Mouse (Mus musculus) heart, postnatal 36 days (tissue): ENCODE results near the gene As3mt. TPM values are rescaled to one million over a fixed set of nuclear protein-coding genes. Genes with fewer than 3 reads are reported as not detected.
A peak's percentile ranks its signal among the peaks of the same experiment; 100 is the strongest.
"Not testable (repeated sequence)": the region's sequence is repeated elsewhere in the genome, so short reads cannot be mapped to it uniquely, and the experiment has no call there.

ENCODE experiments used
- DNase-seq, 2 experiments: peaks; one replicate each; pipeline ENCODE4 v3.0.0; 2021 to 2022
- intact Hi-C: fragments of 180-260 bp; cut with DNase I; formaldehyde crosslinking; loops from one replicate; pipeline ENCODE4 v1.15.1; 2025
- total RNA-seq, 2 experiments: library from RNA; stranded (reverse); gene quantifications; 2 replicates each; pipeline ENCODE4 v1.2.3; 2021

The As3mt gene
- total RNA-seq, 2 experiments from 2014 or later, result 88.6 to 96.2 TPM

DNA sequence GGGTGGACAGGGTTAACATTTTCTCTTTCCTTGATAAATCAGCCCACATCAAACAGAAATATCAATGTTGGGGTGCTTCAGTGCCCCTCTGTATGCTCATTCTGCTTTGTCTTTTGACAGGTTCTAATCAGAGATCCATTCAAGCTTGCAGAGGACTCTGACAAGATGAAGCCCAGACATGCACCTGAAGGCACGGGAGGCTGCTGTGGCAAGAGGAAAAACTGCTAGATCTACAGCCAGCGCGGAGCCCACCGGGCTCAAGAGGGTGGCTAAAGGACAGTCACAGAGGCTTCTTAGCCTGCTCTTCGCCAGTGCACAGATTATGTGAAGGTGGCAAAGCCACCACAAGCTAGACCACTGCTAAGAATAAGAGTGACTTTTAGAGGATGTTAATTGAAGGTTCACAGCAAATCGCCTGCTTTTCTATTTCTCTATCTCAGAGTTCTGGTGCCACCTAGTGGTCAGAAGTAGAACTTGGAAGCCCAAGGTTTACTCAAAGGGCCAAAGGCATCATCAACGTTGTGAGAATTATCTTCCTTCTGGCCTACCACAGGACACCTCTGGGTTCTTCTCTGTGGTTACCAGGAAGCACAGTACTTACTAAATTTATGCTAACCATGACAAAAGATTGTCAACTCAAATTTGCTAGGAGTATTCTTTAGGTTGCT lies 33.2 kb downstream of the As3mt start:
- DNase-seq, result peak; percentile 66 to 72
- intact Hi-C loops, result loop anchor here (1.0 kb wide), 2 partner anchors 70 to 152 kb away; no protein-coding TSS in a partner anchor

DNA sequence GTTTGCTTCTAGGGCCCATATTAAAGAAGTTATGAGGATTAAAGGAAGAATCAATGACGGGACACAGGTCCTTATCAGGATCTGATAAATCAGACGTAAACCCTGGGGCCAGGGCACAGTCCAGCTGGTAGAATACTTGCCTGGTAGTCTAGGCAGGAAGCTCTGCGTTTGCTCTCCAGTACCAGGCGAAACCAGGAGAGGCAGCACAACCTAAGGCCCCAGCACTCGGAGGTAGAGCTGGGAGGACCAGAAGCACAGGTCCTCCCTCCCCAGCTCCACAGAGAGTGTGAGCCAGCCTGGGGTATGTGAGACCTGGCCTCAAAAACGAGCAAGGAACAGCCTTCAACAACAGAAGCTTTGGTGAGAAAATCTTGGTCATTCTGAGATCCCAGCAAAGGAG lies 34.3 kb downstream of the As3mt start:
- DNase-seq, result no peak
- intact Hi-C loops, result no loop called here

DNA sequence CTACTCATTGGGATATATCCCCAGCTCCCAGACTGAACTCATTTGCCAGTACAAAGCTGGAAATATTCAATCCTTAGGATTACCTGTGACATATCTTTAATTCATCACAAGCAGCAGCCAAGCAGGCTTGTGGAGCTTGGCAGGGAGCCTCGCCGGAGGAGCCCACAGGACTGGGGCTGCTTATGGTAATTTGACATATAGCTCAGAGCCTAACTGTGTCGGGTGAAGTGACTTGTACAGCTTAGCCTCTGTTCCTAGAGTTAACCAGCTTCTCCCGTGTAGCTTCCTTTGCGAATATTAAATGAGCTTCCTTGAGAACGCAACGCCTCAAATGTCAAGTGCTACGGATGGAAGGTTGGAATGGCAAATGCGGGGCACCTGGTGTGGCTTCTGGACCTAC lies 37.4 kb downstream of the As3mt start:
- intact Hi-C loops, result no loop called here
- no peak for DNase-seq

DNA sequence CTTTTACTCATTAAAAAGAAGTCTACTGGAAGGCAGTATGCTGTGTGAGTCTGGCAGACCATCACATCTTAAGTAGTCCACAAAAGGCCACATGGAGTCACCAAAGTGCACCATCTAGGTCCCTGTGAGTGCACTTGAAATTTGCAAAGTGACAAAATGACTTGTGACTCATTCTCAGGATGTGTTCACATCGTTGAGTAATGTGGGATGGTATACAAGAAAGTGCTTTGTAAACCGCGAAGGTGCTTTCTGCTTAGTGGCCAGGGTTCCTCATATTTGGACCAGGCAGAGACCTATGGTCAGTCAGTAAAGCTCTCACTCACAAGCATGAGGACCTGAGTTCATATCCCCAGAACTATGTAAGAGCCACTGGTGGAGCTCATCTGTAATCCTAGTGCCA lies 40.5 kb downstream of the As3mt start:
- DNase-seq, result no peak
- intact Hi-C loops, result no loop called here

DNA sequence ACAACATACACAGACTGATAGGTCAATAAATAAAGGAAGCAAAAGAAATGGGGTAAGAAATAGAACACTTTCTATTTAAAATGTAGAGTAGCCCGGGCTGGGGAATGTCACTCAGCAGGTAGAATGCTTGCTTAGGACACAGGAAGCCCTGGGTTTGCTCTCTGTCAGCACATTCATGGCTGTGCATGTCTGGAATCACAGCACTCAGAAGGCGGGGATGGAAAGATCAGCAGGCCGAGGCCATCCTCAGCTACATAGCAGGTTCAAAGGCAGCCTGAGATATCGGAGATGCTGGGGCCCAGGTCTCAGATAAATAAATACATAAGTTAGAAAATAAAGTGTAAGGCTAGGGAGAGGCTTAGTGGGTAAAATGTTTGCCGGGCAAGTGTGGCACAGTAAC lies 45.0 kb downstream of the As3mt start:
- no peak for DNase-seq
- intact Hi-C loops, result no loop called here

DNA sequence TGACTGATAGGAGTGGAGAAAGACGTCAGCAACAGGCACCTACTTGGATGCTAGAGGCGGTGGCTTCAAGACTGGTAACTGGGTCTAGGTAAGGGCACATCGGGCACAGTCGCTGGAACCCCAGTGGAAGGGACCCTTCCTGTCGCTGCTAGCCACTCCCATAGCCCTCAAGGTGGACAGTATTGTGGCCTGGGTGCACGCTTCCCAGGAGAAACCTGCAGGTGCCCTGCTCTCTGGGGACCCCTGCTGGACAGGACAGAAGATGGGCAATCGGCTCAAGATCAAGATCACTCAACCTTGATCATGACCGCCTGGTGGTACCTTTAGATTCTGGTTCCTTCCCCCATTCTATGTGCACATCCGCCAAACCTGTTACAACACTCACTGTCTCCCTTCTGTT lies 47.8 kb downstream of the As3mt start:
- peak in 1 of 2 experiments; percentile 43 for DNase-seq
- intact Hi-C loops, result no loop called here

DNA sequence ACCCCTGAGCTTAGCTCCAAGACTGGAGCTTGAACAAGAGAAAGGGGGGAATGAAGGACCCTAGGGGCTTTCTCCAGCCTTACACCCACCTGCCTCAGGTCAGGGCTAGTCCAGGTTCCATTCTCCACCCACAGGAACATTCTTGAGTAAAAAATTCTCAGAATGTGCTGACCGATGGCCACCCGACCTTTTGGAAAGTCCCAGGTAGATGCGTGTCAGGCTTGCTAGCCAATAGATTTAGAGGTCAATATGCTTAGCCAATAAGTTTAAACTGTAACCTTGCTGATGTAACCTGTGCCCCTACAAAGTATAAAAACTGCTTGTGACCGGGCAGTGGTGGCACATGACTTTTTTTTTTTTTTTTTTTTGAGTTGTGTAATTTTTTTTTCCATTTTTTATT lies 49.0 kb downstream of the As3mt start:
- DNase-seq, result no peak
- intact Hi-C loops, result no loop called here

DNA sequence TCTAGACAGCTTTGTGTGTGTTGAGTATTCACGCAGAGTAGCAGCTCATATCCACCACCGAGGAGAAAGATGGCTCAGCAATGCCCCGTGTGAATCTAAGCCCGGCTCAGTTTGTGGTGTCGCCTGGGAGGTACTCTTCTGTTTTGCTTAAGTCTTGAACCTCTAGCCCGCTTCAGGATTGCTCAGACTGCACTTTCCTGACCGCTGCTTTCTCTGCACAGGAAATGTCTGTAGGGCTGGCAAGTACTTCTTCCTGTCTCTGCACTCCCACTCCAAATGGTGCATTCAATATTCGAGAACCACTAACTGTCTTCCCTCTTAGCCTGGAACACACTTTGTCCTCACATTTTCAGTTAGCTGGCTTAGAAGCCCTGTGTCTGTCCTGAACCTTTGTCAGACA lies 51.8 kb downstream of the As3mt start:
- intact Hi-C loops, result no loop called here
- no peak for DNase-seq

DNA sequence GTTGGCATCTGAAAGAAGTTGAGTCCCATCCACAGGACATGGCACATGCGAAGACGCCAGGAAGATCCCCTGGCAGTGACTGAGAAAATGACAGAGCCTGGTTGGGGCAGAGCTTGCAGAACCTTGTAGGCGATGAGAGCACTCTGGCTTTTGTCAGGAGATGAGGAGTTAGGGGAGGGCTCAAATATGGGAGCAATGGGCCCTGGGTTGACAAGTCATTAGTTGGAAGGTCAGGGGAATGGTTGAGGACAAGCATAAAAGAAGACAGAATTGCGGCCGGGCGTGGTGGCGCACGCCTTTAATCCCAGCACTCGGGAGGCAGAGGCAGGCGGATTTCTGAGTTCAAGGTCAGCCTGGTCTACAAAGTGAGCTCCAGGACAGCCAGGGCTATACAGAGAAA lies 52.7 kb downstream of the As3mt start:
- not testable (repeated sequence) for DNase-seq
- intact Hi-C loops, result loop anchor here (1.0 to 2.0 kb wide), 2 partner anchors 109 to 231 kb away; no protein-coding TSS in a partner anchor

DNA sequence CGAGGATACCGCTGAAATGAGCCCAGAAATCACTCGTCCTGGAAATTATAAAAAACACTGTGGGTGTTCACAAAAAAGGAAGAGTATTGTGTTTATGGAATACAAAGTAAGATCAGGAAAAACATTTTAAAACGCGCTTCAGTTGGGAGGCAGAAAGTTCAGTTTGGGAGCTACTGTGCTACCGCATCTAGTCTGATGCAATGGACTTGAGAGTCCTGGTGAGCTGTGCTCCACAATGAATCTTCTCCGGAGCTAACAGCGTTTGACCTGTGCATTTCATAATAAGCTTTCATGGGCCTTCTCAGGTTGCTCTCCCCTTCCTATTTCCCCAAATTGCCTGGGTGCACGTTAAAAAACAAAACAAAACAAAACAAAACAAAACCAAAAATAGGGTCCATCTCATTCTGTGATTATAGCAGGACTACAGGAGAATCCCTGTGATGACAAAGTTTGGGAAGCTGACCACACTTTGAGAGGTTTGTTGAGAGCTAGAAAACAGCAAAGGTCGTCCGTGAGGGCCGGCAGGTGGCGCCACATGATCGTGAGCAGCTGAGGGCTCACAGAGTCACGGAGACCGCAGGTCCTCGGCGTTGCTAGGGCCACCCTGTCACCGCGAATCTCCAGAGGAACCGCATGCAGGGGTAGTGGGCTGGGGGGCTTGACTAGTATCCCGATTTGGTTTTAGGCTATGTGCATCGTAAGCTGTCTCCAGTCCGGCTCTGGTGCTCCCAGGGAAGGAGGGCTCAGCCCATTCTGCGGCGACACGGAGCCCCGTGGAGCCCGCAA lies 53.3 kb downstream of the As3mt start:
- peak; percentile 85 to 92 for DNase-seq
- intact Hi-C loops, result loop anchor here (1.0 to 2.0 kb wide), 2 partner anchors 109 to 230 kb away; no protein-coding TSS in a partner anchor

DNA sequence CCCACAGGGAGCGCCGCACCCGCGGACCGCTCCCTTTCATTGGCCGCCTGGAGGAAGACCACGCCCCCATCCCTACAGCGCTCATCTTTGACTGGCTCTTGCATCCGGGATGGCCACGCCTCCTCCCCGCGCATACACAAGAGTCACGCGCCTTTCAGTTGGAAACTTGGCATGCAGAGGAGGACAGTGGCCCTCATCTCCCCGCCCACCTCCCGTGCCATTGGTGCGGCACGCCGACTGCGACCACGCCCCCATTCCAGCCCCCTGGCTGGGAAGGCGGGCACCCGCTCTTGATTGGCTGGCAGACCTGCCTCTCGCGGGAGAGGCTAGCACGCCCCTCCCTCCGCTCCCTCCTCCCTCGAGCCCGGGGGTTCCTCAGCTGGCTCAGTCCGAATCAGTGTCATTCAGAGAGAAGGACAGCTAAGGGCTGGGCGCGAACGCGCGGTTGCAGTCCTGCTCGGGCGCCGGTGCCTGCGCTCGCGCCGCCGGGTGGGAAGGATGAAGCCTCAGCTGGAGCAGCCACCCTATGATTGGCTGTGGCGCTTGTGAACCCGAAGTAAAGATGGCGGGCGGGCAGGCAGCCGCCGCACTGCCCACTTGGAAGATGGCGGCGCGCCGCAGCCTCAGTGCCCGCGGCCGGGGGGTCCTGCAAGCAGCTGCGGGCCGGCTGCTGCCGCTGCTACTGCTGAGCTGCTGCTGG lies 54.1 kb downstream of the As3mt start, which contains the start of gene Cnnm2:
Gene Cnnm2, plus strand, starts transcription at position 350 of the 700 bp plus-strand sequence.
- DNase-seq, result peak; percentile 99 to 100
- intact Hi-C loops, result loop anchor here (2.0 kb wide), 1 partner anchor 229 kb away; no protein-coding TSS in a partner anchor

DNA sequence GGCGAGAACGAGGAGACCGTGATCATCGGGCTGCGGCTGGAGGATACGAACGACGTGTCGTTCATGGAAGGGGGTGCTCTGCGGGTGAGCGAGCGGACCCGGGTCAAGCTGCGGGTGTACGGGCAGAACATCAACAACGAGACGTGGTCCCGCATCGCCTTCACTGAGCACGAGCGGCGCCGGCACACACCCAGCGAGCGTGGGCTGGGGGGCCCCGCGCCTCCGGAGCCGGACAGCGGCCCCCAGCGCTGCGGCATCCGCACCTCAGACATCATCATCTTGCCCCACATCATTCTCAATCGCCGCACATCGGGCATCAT lies 54.7 kb downstream of the As3mt start:
- intact Hi-C loops, result loop anchor here (2.0 kb wide), 1 partner anchor 229 kb away; no protein-coding TSS in a partner anchor
- no peak for DNase-seq

DNA sequence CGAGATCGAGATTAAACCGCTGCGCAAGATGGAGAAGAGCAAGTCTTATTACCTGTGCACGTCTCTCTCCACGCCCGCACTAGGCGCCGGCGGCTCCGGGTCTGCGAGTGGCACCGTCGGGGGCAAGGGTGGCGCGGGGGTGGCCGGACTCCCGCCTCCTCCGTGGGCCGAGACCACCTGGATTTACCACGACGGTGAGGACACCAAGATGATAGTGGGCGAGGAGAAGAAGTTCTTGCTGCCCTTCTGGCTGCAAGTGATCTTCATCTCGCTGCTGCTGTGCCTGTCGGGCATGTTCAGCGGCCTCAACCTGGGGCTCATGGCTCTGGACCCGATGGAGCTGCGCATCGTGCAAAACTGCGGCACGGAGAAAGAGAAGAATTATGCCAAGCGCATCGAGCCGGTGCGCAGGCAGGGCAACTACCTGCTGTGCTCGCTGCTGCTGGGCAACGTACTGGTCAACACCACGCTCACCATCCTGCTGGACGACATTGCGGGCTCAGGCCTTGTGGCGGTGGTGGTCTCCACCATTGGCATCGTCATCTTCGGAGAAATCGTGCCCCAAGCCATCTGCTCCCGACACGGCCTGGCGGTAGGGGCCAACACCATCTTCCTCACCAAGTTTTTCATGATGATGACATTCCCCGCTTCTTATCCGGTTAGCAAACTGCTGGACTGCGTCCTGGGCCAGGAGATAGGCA lies 55.2 kb downstream of the As3mt start:
- intact Hi-C loops, result no loop called here
- peak; percentile 26 to 36 for DNase-seq

DNA sequence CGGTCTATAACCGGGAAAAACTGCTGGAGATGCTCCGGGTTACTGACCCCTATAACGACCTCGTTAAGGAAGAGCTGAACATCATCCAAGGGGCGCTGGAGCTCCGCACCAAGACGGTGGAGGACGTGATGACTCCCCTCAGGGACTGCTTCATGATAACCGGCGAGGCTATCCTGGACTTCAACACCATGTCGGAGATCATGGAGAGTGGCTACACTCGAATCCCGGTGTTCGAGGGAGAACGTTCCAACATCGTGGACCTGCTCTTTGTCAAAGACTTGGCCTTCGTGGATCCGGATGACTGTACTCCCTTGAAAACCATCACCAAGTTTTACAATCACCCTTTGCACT lies 55.7 kb downstream of the As3mt start:
- intact Hi-C loops, result no loop called here
- peak in 1 of 2 experiments; percentile 7 for DNase-seq

DNA sequence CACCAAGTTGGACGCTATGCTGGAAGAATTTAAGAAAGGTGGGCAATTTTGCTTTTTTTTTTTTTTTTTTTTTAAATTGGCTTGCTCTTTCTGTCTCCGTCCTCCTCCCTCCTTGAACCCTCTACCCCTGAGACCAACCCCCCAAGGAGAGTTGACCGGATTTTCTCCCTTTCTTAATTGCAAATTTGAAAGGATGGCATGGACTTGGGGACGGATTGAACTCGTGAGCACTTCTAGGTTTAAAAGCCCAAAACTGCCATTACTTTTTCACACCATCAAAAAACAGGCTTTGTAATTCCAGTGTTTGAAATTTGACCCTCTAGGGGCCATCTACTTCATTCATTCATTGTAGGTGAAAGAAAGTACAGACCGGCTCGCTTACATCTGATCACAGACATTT lies 56.1 kb downstream of the As3mt start:
- intact Hi-C loops, result no loop called here
- no peak for DNase-seq

DNA sequence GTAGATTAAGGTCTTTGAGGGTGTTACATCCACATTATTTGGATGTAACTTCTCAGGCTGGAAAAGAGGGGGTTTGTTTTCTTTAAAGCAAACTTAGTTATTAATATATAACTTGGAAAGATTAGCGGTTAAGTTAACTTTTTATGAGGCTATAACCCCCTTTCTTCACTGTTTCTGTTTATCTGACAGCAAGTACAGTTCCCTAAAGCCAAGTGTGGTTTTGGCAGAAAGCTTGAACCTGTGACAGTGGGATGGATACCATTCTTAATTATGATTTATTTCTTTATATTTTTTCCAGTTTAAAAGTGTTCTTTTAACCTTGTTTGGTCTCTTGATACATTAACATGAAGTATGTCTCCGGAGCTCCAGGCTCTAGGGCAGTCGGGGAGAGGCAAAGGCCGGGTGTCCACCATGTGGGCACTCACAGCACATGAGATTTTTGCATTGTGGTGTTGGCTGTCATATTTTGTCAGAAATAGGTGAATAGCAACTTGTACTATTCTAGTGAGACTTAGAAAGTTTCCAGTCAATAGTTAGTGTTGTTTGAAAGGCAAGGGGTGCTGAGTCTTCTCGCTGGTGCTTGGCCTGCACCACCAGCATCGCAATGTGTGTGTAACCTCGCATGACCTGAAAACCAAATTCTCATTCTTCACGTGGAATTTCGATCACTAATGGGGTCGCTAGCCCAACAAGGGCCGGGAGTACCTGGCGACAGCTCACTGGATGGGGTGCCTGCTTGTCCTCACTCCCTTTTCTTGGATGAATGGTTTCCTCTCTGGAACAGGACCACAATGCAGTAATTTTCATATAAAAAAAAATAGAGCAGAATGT lies 56.9 kb downstream of the As3mt start:
- intact Hi-C loops, result no loop called here
- no peak for DNase-seq

DNA sequence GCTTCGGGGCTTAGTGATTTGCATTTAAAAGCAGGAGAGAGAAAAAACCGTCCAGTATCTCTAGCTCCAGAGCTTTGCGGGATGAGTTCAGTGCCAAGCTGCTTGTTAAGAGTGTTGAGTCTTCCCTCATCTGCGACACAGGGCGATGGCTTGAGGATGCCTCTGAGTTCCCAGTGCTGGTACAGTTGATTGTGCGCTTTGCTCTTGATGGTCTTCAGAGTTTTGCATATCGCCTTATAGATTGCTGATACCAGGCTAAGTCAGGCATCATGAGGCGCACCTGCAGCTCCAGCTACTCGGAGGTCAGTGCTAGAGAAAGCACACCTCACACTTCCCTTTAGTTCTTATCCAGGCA lies 57.5 kb downstream of the As3mt start:
- DNase-seq, result no peak
- intact Hi-C loops, result no loop called here

DNA sequence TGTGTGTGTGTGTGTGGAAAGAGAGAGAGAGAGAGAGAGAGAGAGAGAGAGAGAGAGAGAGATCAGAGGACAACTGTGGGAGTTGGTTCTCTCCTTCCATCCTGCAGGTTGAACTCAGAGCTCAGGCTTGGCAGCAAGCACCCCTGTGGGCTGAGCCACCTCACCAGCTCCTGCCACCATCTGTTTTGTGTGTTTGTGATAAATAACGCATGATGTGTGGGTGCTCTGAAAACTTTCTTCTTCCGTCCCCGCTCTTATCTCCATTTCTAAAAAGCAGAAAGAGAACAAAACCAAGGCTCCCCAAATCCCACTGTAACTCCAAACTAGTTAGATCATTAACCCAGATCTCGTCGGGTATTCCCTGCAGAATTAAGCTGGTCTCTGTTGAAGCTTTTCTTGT lies 58.9 kb downstream of the As3mt start:
- intact Hi-C loops, result no loop called here
- no peak for DNase-seq

DNA sequence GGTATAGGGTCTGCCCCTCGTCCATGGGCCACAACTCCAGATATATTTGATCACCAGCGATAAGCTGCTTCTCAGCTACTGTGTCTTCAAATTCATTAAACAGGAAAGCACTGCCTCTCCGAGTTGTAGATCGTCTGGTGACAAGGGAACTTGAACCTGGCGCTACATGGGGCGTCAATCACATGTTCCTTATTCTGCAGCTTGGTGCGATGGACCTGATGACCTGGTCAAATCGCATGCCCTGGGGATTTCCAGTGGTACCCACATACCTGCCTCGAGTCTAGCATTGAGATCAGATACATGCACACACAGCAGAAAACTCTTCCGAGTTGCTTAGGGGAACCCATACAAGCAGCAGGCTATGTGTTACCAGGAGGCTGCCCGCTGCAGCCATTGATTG lies 62.5 kb downstream of the As3mt start:
- intact Hi-C loops, result no loop called here
- DNase-seq, result no peak

DNA sequence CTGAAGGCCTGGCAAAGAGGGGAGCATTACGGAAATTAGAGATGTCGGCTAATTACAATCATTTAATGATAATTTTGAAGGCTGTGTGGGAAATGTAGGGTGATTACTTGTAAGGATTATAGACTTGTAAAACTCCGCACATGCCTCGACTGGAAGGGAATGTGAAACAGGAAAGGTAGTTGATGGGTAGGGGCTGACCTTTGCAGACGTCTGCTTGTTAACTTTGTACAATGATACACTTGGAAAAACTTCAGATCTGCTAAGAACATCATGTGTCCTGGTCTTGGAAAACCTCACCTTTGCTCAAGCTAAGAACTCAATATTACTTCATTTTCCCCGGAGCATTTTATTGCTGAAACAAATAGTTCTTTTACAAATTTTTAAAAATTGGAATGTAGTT lies 64.5 kb downstream of the As3mt start:
- intact Hi-C loops, result no loop called here
- DNase-seq, result no peak
